In genomic region chr15:89428821-89429351, GRCm38 (mm10) we compare ENCODE assay signal across 8 mouse cellular contexts. TPM values are rescaled to one million over a fixed set of nuclear protein-coding genes. Genes with fewer than 3 reads are reported as not detected.
DNase-seq lines count a peak whose midpoint lies in the region; ATAC-seq and TF ChIP-seq lines count a peak whose summit lies in the region.

No protein-coding gene starts in this region.

- peaks cover 14% of the 10 kb centered on the region for H3K36me3 ChIP-seq in kidney, embryonic 16.5 days (ENCODE audit: insufficient read depth, low read length)
- peaks cover 33% of the 10 kb centered on the region for H3K36me3 ChIP-seq in hindbrain, embryonic 13.5 days
- H3K36me3 ChIP-seq in midbrain, embryonic 15.5 days (replicated peaks): peaks cover 13% of the 10 kb centered on the region

- no peak for TF ChIP-seq CTCF in bone marrow macrophage, adult 2 months (IDR thresholded peaks at IDR 0.05; ENCODE audit: low read depth, low read length)

- peak overlapping the region; percentile 90 for H3K4me3 ChIP-seq in kidney, embryonic 16.5 days (ENCODE audit: low read length)
- peak overlapping the region; percentile 63 for H3K4me3 ChIP-seq in bone marrow macrophage, adult 2 months (ENCODE audit: insufficient read depth, low read length)
- H3K4me3 ChIP-seq in hindbrain, embryonic 13.5 days: peak overlapping the region; percentile 78
- peak overlapping the region; percentile 84 for H3K4me3 ChIP-seq in midbrain, embryonic 15.5 days

- no peak overlapping the region; the same call in 1 of the 2 replicates for H3K27ac ChIP-seq in kidney, embryonic 16.5 days (ENCODE audit: low read length)
- H3K27ac ChIP-seq in bone marrow macrophage, adult 2 months (ENCODE audit: insufficient read depth, low read depth, low read length): no peak overlapping the region
- H3K27ac ChIP-seq in hindbrain, embryonic 13.5 days: peak overlapping the region; percentile 98
- H3K27ac ChIP-seq in midbrain, embryonic 15.5 days: peak overlapping the region; percentile 97

- peak overlapping the region; percentile 87 for H3K9ac ChIP-seq in kidney, embryonic 16.5 days (replicated peaks; ENCODE audit: low read length)
- peak overlapping the region; percentile 84 for H3K9ac ChIP-seq in hindbrain, embryonic 13.5 days
- peak overlapping the region; percentile 78 for H3K9ac ChIP-seq in midbrain, embryonic 15.5 days

- no peaks in the 10 kb centered on the region for H3K9me3 ChIP-seq in kidney, embryonic 16.5 days (ENCODE audit: low read length)
- H3K9me3 ChIP-seq in hindbrain, embryonic 13.5 days: no peaks in the 10 kb centered on the region
- H3K9me3 ChIP-seq in midbrain, embryonic 15.5 days: no peaks in the 10 kb centered on the region

- WGBS in kidney, embryonic 16.5 days: 3% methylated on average over 20 of the region's 22 CpGs
- 4% methylated on average over 22 of the region's 22 CpGs for WGBS in hindbrain, embryonic 13.5 days
- WGBS in midbrain, embryonic 15.5 days: 6% methylated on average over 22 of the region's 22 CpGs

- no peaks in the 10 kb centered on the region for H3K27me3 ChIP-seq in kidney, embryonic 16.5 days (ENCODE audit: insufficient read depth, low read length)
- no peaks in the 10 kb centered on the region for H3K27me3 ChIP-seq in hindbrain, embryonic 13.5 days
- H3K27me3 ChIP-seq in midbrain, embryonic 15.5 days (replicated peaks): no peaks in the 10 kb centered on the region

- no peak for DNase-seq in kidney, postnatal 10 days
- no peak for DNase-seq in left cerebral cortex, postnatal 10 days (ENCODE audit: extremely low spot score in 1 of 2, low spot score in 2 of 2)
- DNase-seq in adrenal gland, postnatal 4 days (ENCODE audit: low spot score in 2 of 2): no peak
- no peak for DNase-seq in layer of hippocampus, postnatal 10 days (ENCODE audit: low spot score in 2 of 2)

- TF ChIP-seq POLR2A in bone marrow macrophage, adult 2 months (IDR thresholded peaks at IDR 0.05; ENCODE audit: borderline replicate concordance, low read depth, low read length): no peak

- H3K4me1 ChIP-seq in kidney, embryonic 16.5 days (ENCODE audit: insufficient read depth, low read length): peaks cover 17% of the 10 kb centered on the region
- H3K4me1 ChIP-seq in bone marrow macrophage, adult 2 months (ENCODE audit: control insufficient read depth, insufficient read depth, low read length): peaks cover 32% of the 10 kb centered on the region
- peaks cover 28% of the 10 kb centered on the region for H3K4me1 ChIP-seq in hindbrain, embryonic 13.5 days (replicated peaks)
- peaks cover 22% of the 10 kb centered on the region for H3K4me1 ChIP-seq in midbrain, embryonic 15.5 days

- H3K4me2 ChIP-seq in kidney, embryonic 16.5 days (replicated peaks; ENCODE audit: low read depth, low read length): peak overlapping the region; percentile 70
- H3K4me2 ChIP-seq in hindbrain, embryonic 13.5 days: peak overlapping the region; percentile 90
- peak overlapping the region; percentile 97 for H3K4me2 ChIP-seq in midbrain, embryonic 15.5 days

- ATAC-seq in kidney, embryonic 16.5 days (ENCODE audit: low FRiP score, low TSS enrichment): peak; percentile 57
- ATAC-seq in hindbrain, embryonic 13.5 days (ENCODE audit: low FRiP score): peak; percentile 57
- ATAC-seq in midbrain, embryonic 15.5 days (replicated peaks): peak; percentile 71

- intact Hi-C loops in left cerebral cortex, postnatal 10 days (cut with DNase I): no loop called here

RNA-seq across cellular contexts. Expression of gene C730034F03Rik, which starts 0.5 kb away (rescaled TPM):
- 2.8 and 5.0 TPM in 2 replicates for polyA plus RNA-seq in kidney, embryonic 16.5 days (2015; fragmentation: Nextera tagmentation; extraction: Ambion mirVana)
- polyA plus RNA-seq in bone marrow macrophage, adult 2 months (2012; ENCODE audit: insufficient read depth, insufficient read length, missing spikeins): 0.72 and 1.1 TPM in 2 replicates
- 5.4 and 8.2 TPM in 2 replicates for polyA plus RNA-seq in hindbrain, embryonic 13.5 days (2015; fragmentation: Nextera tagmentation; extraction: Ambion mirVana)
- polyA plus RNA-seq in midbrain, embryonic 15.5 days (2015; fragmentation: Nextera tagmentation; extraction: Ambion mirVana): 7.3 and 8.2 TPM in 2 replicates
- 1 to 10 TPM; 1.6 to 2.6 TPM for total RNA-seq in left cerebral cortex, postnatal 10 days (2021)
- total RNA-seq in adrenal gland, postnatal 4 days (2021): 1 to 10 TPM; 2.5 to 3.0 TPM
- 1 to 10 TPM; 2.0 to 2.4 TPM for total RNA-seq in layer of hippocampus, postnatal 10 days (2021)

RNA-seq across cellular contexts. Expression of gene Gm44502, which starts 0.6 kb away (rescaled TPM):
- 0.33 TPM in 1 of 2 replicates, not detected in the other for polyA plus RNA-seq in kidney, embryonic 16.5 days (2015; fragmentation: Nextera tagmentation; extraction: Ambion mirVana)
- polyA plus RNA-seq in bone marrow macrophage, adult 2 months (2012; ENCODE audit: insufficient read depth, insufficient read length, missing spikeins): 0.94 and 1.1 TPM in 2 replicates
- not detected in 2 replicates for polyA plus RNA-seq in hindbrain, embryonic 13.5 days (2015; fragmentation: Nextera tagmentation; extraction: Ambion mirVana)
- polyA plus RNA-seq in midbrain, embryonic 15.5 days (2015; fragmentation: Nextera tagmentation; extraction: Ambion mirVana): not detected in 2 replicates
- not detected for total RNA-seq in left cerebral cortex, postnatal 10 days (2021)
- 1 to 10 TPM in 1 of 2 experiments, under 1 TPM in 1; 0.84 to 1.9 TPM for total RNA-seq in adrenal gland, postnatal 4 days (2021)
- not detected for total RNA-seq in layer of hippocampus, postnatal 10 days (2021)

RNA-seq across cellular contexts. Expression of gene Chkb, which starts 0.8 kb away (rescaled TPM):
- 57.6 and 64.3 TPM in 2 replicates for polyA plus RNA-seq in kidney, embryonic 16.5 days (2015; fragmentation: Nextera tagmentation; extraction: Ambion mirVana)
- polyA plus RNA-seq in bone marrow macrophage, adult 2 months (2012; ENCODE audit: insufficient read depth, insufficient read length, missing spikeins): 115 and 138 TPM in 2 replicates
- polyA plus RNA-seq in hindbrain, embryonic 13.5 days (2015; fragmentation: Nextera tagmentation; extraction: Ambion mirVana): 92.7 and 98.4 TPM in 2 replicates
- 91.8 and 92.3 TPM in 2 replicates for polyA plus RNA-seq in midbrain, embryonic 15.5 days (2015; fragmentation: Nextera tagmentation; extraction: Ambion mirVana)
- total RNA-seq in left cerebral cortex, postnatal 10 days (2021): 10 to 100 TPM; 54.3 to 55.5 TPM
- total RNA-seq in adrenal gland, postnatal 4 days (2021): 10 to 100 TPM; 87.1 to 87.7 TPM
- total RNA-seq in layer of hippocampus, postnatal 10 days (2021): 10 to 100 TPM; 51.1 to 59.8 TPM

RNA-seq across cellular contexts. Expression of gene Cpt1b, which starts 3.2 kb away (rescaled TPM):
- 7.4 and 8.1 TPM in 2 replicates for polyA plus RNA-seq in kidney, embryonic 16.5 days (2015; fragmentation: Nextera tagmentation; extraction: Ambion mirVana)
- polyA plus RNA-seq in bone marrow macrophage, adult 2 months (2012; ENCODE audit: insufficient read depth, insufficient read length, missing spikeins): 2.0 TPM in 1 of 2 replicates, not detected in the other
- polyA plus RNA-seq in hindbrain, embryonic 13.5 days (2015; fragmentation: Nextera tagmentation; extraction: Ambion mirVana): 0.99 and 1.3 TPM in 2 replicates
- 1.2 and 1.8 TPM in 2 replicates for polyA plus RNA-seq in midbrain, embryonic 15.5 days (2015; fragmentation: Nextera tagmentation; extraction: Ambion mirVana)
- total RNA-seq in left cerebral cortex, postnatal 10 days (2021): 1 to 10 TPM; 2.4 to 2.5 TPM
- total RNA-seq in adrenal gland, postnatal 4 days (2021): 100 to 1,000 TPM in 1 of 2 experiments, 10 to 100 TPM in 1; 95.7 to 128 TPM
- 1 to 10 TPM; 3.9 to 4.5 TPM for total RNA-seq in layer of hippocampus, postnatal 10 days (2021)

RNA-seq across cellular contexts. Expression of gene Syce3, which starts 18.6 kb away (rescaled TPM):
- not detected in 2 replicates for polyA plus RNA-seq in kidney, embryonic 16.5 days (2015; fragmentation: Nextera tagmentation; extraction: Ambion mirVana)
- not detected in 2 replicates for polyA plus RNA-seq in bone marrow macrophage, adult 2 months (2012; ENCODE audit: insufficient read depth, insufficient read length, missing spikeins)
- not detected in 2 replicates for polyA plus RNA-seq in hindbrain, embryonic 13.5 days (2015; fragmentation: Nextera tagmentation; extraction: Ambion mirVana)
- polyA plus RNA-seq in midbrain, embryonic 15.5 days (2015; fragmentation: Nextera tagmentation; extraction: Ambion mirVana): not detected in 2 replicates
- total RNA-seq in left cerebral cortex, postnatal 10 days (2021): not detected
- not detected for total RNA-seq in adrenal gland, postnatal 4 days (2021)
- not detected for total RNA-seq in layer of hippocampus, postnatal 10 days (2021)

Comparison
In these comparisons a context has a peak if more than half of its experiments do, and no peak if none do; other contexts are left out.
1. H3K27ac ChIP-seq: peak in hindbrain, embryonic 13.5 days (single experiment) and midbrain, embryonic 15.5 days (single experiment); none in kidney, embryonic 16.5 days (single experiment) and bone marrow macrophage, adult 2 months (single experiment).
2. Peak in every context shown above with its lines, with median percentiles within 50 percentile points of each other: ATAC-seq, H3K4me2 ChIP-seq, H3K4me3 ChIP-seq and H3K9ac ChIP-seq.